Comparison of ENCODE assay signal across 24 mouse cellular contexts in genomic region chr17:51620528-51620927, GRCm38 (mm10).
DNase-seq lines count a peak whose midpoint lies in the region; ATAC-seq lines count a peak whose summit lies in the region.
"Had no signal": no experiment of that assay in that cellular context is flagged by ENCODE, and none has a peak within 500 bp of the region (broad histone marks: within the 10 kb centered on the region; RNA-seq: fewer than 3 reads in every experiment).

No protein-coding gene starts in this region.

- no peak overlapping the region for H3K27ac ChIP-seq in hindbrain, embryonic 14.5 days
- no peak overlapping the region for H3K27ac ChIP-seq in hindbrain, embryonic 11.5 days (ENCODE audit: low read depth, low read length)
- H3K27ac ChIP-seq in midbrain, embryonic 16.5 days (ENCODE audit: low read length), result no peak overlapping the region
- no peak overlapping the region for H3K27ac ChIP-seq in midbrain, embryonic 15.5 days
- no peak overlapping the region for H3K27ac ChIP-seq in liver, embryonic 11.5 days (ENCODE audit: low read depth, low read length)
- H3K27ac ChIP-seq: embryonic facial prominence, embryonic 12.5 days; heart, embryonic 10.5 days; intestine, embryonic 15.5 days; macrophage; neural tube, embryonic 13.5 days had no signal

- peak; percentile 69; the same call in 1 of the 2 replicates for ATAC-seq in hindbrain, embryonic 14.5 days (ENCODE audit: low FRiP score)
- ATAC-seq in hindbrain, embryonic 11.5 days (ENCODE audit: low FRiP score), result no peak
- ATAC-seq in midbrain, embryonic 16.5 days, result peak; percentile 66; the same call in 1 of the 2 replicates
- no peak for ATAC-seq in midbrain, embryonic 15.5 days (replicated peaks)
- ATAC-seq in liver, embryonic 11.5 days (replicated peaks; ENCODE audit: low FRiP score), result no peak
- ATAC-seq: intestine, embryonic 15.5 days; liver, postnatal 0 days; lung, postnatal 0 days had no signal

- H3K4me1 ChIP-seq in hindbrain, embryonic 14.5 days (replicated peaks; ENCODE audit: control insufficient read depth, insufficient read depth, low read length), result no peaks in the 10 kb centered on the region
- H3K4me1 ChIP-seq in hindbrain, embryonic 11.5 days (replicated peaks; ENCODE audit: control insufficient read depth, insufficient read depth, low read length), result no peaks in the 10 kb centered on the region
- no peaks in the 10 kb centered on the region for H3K4me1 ChIP-seq in midbrain, embryonic 16.5 days (ENCODE audit: control insufficient read depth, insufficient read depth, low read length)
- no peaks in the 10 kb centered on the region for H3K4me1 ChIP-seq in midbrain, embryonic 15.5 days
- H3K4me1 ChIP-seq in liver, embryonic 11.5 days (replicated peaks; ENCODE audit: control insufficient read depth, insufficient read depth, low read length), result no peaks in the 10 kb centered on the region
- H3K4me1 ChIP-seq: embryonic facial prominence, embryonic 12.5 days; heart, embryonic 10.5 days; intestine, embryonic 15.5 days; neural tube, embryonic 13.5 days had no signal

- no peak overlapping the region for H3K4me3 ChIP-seq in hindbrain, embryonic 14.5 days (replicated peaks; ENCODE audit: low read length)
- no peak overlapping the region for H3K4me3 ChIP-seq in hindbrain, embryonic 11.5 days (ENCODE audit: low read depth, low read length)
- no peak overlapping the region for H3K4me3 ChIP-seq in midbrain, embryonic 16.5 days (ENCODE audit: low read depth, low read length)
- no peak overlapping the region for H3K4me3 ChIP-seq in midbrain, embryonic 15.5 days
- no peak overlapping the region for H3K4me3 ChIP-seq in liver, embryonic 11.5 days (ENCODE audit: low read depth, low read length)
- H3K4me3 ChIP-seq: embryonic facial prominence, embryonic 12.5 days; erythroblast, embryonic 14.5 days; heart, embryonic 10.5 days; intestine, embryonic 15.5 days; neural tube, embryonic 13.5 days had no signal

- H3K27me3 ChIP-seq in hindbrain, embryonic 14.5 days (ENCODE audit: control insufficient read depth, insufficient read depth, low read length), result no peaks in the 10 kb centered on the region
- H3K27me3 ChIP-seq in hindbrain, embryonic 11.5 days (ENCODE audit: control insufficient read depth, insufficient read depth, low read length), result no peaks in the 10 kb centered on the region
- H3K27me3 ChIP-seq in midbrain, embryonic 16.5 days (ENCODE audit: control insufficient read depth, insufficient read depth, low read depth, low read length), result no peaks in the 10 kb centered on the region
- no peaks in the 10 kb centered on the region for H3K27me3 ChIP-seq in midbrain, embryonic 15.5 days (replicated peaks)
- no peaks in the 10 kb centered on the region for H3K27me3 ChIP-seq in liver, embryonic 11.5 days (replicated peaks; ENCODE audit: control insufficient read depth, insufficient read depth, low read length)
- H3K27me3 ChIP-seq: embryonic facial prominence, embryonic 12.5 days; intestine, embryonic 15.5 days; neural tube, embryonic 13.5 days had no signal

- H3K9me3 ChIP-seq in hindbrain, embryonic 14.5 days (ENCODE audit: control insufficient read depth, low read length), result no peaks in the 10 kb centered on the region
- H3K9me3 ChIP-seq in hindbrain, embryonic 11.5 days (ENCODE audit: control insufficient read depth, low read length), result no peaks in the 10 kb centered on the region
- no peaks in the 10 kb centered on the region for H3K9me3 ChIP-seq in midbrain, embryonic 16.5 days (replicated peaks; ENCODE audit: control insufficient read depth, low read length, poor library complexity, severe bottlenecking)
- H3K9me3 ChIP-seq in midbrain, embryonic 15.5 days, result no peaks in the 10 kb centered on the region
- H3K9me3 ChIP-seq in liver, embryonic 11.5 days (ENCODE audit: control insufficient read depth, low read length), result no peaks in the 10 kb centered on the region
- H3K9me3 ChIP-seq: embryonic facial prominence, embryonic 12.5 days; heart, embryonic 10.5 days; intestine, embryonic 15.5 days; neural tube, embryonic 13.5 days had no signal

- no peaks in the 10 kb centered on the region for H3K36me3 ChIP-seq in hindbrain, embryonic 14.5 days (replicated peaks; ENCODE audit: control insufficient read depth, insufficient read depth)
- H3K36me3 ChIP-seq in hindbrain, embryonic 11.5 days (ENCODE audit: control insufficient read depth, insufficient read depth, low read length), result no peaks in the 10 kb centered on the region
- H3K36me3 ChIP-seq in midbrain, embryonic 16.5 days (ENCODE audit: control insufficient read depth, insufficient read depth, low read length), result no peaks in the 10 kb centered on the region
- no peaks in the 10 kb centered on the region for H3K36me3 ChIP-seq in midbrain, embryonic 15.5 days (replicated peaks)
- no peaks in the 10 kb centered on the region for H3K36me3 ChIP-seq in liver, embryonic 11.5 days (ENCODE audit: control insufficient read depth, insufficient read depth, low read length)
- H3K36me3 ChIP-seq: embryonic facial prominence, embryonic 12.5 days; heart, embryonic 10.5 days; intestine, embryonic 15.5 days; neural tube, embryonic 13.5 days had no signal

- DNase-seq in hindbrain, embryonic 14.5 days (ENCODE audit: low spot score), result no peak
- no peak for DNase-seq in hindbrain, embryonic 11.5 days (ENCODE audit: low spot score)
- peak; percentile 6 for DNase-seq in brain, embryonic 18.5 days (ENCODE audit: low read depth, low spot score)
- no peak for DNase-seq in liver, embryonic 11.5 days (ENCODE audit: low spot score)
- no peak for DNase-seq in heart, adult 11 months
- DNase-seq: adrenal gland, postnatal 10 days; cerebellum, adult 11 months; cerebellum, adult 9-11 months; heart, postnatal 4 days; kidney, adult 8-10 months; kidney, postnatal 14 days; liver, postnatal 0 days; right cerebral cortex, adult 18-20 months; right cerebral cortex, postnatal 4 days; thymus, postnatal 14 days had no signal

- H3K9ac ChIP-seq in hindbrain, embryonic 14.5 days, result no peak overlapping the region
- H3K9ac ChIP-seq in hindbrain, embryonic 11.5 days (ENCODE audit: low read depth, low read length), result no peak overlapping the region
- H3K9ac ChIP-seq in midbrain, embryonic 16.5 days (ENCODE audit: low read depth, low read length), result no peak overlapping the region
- H3K9ac ChIP-seq in midbrain, embryonic 15.5 days, result no peak overlapping the region
- H3K9ac ChIP-seq in liver, embryonic 11.5 days (ENCODE audit: low read depth, low read length), result no peak overlapping the region
- H3K9ac ChIP-seq: embryonic facial prominence, embryonic 12.5 days; intestine, embryonic 15.5 days; liver, postnatal 0 days; neural tube, embryonic 13.5 days had no signal

- WGBS in hindbrain, embryonic 14.5 days, result 50% methylated on average over 3 of the region's 3 CpGs
- WGBS in hindbrain, embryonic 11.5 days, result 61% methylated on average over 3 of the region's 3 CpGs
- 52% methylated on average over 3 of the region's 3 CpGs for WGBS in midbrain, embryonic 16.5 days
- 48% methylated on average over 3 of the region's 3 CpGs for WGBS in midbrain, embryonic 15.5 days
- WGBS in liver, embryonic 11.5 days, result 64% methylated on average over 3 of the region's 3 CpGs

- H3K4me2 ChIP-seq in hindbrain, embryonic 14.5 days (replicated peaks), result no peak overlapping the region
- H3K4me2 ChIP-seq in hindbrain, embryonic 11.5 days (replicated peaks; ENCODE audit: low read depth, low read length), result no peak overlapping the region
- no peak overlapping the region for H3K4me2 ChIP-seq in midbrain, embryonic 16.5 days (ENCODE audit: low read length)
- no peak overlapping the region for H3K4me2 ChIP-seq in midbrain, embryonic 15.5 days
- H3K4me2 ChIP-seq in liver, embryonic 11.5 days, result no peak overlapping the region
- H3K4me2 ChIP-seq: embryonic facial prominence, embryonic 12.5 days; intestine, embryonic 15.5 days; neural tube, embryonic 13.5 days had no signal

Comparison
In these comparisons a context has a peak if more than half of its experiments do, and no peak if none do; other contexts are left out.
1. ATAC-seq: peak in hindbrain, embryonic 14.5 days (single experiment) and midbrain, embryonic 16.5 days (single experiment); none in hindbrain, embryonic 11.5 days (single experiment), midbrain, embryonic 15.5 days (single experiment) and liver, embryonic 11.5 days (single experiment).